Mouse (Mus musculus) heart, adult 2 months (tissue): ENCODE results near the gene Slc43a2.

Experiments used
- CTCF ChIP-seq: fragments of 200-600 bp; IDR thresholded peaks from 2 replicates; pipeline ENCODE4 v1.8.1; 2022; ENCODE audit warnings: antibody characterized with exemption, mild to moderate bottlenecking, moderate library complexity
- EP300 ChIP-seq: fragments of 200-500 bp; IDR thresholded peaks from 2 replicates; pipeline ENCODE4 v1.6.1; 2011; ENCODE audit warnings: low read depth, low read length, control low read depth; ENCODE audit not compliant: insufficient read depth
- POLR2A ChIP-seq: fragments of 200-500 bp; IDR thresholded peaks from 2 replicates; pipeline ENCODE4 v1.6.1; 2011; ENCODE audit warnings: mild to moderate bottlenecking, low read depth, low read length, control low read depth; ENCODE audit not compliant: insufficient read depth

GRCm38 (mm10) chr11:75522793-75523192 is 8.7 kb upstream of the Slc43a2 start:
- no peak for TF ChIP-seq CTCF
- TF ChIP-seq POLR2A = no peak
- TF ChIP-seq EP300 = no peak
